Mouse (Mus musculus) cerebellum, adult 2 months (tissue): ENCODE measurements around the gene Cdc42bpb. TPM values are rescaled to one million over a fixed set of nuclear protein-coding genes. Genes with fewer than 3 reads are reported as not detected.

Experiments
- DNase-seq, 2 experiments: peaks; one replicate each; pipeline ENCODE4 v3.0.0; 2021
- H3K27ac ChIP-seq: fragments of 200-500 bp; 2 replicates; pipeline ENCODE4 v1.5.1; 2012; ENCODE audit warnings: low read length, control low read depth, inconsistent platforms; ENCODE audit not compliant: insufficient read depth
- H3K27me3 ChIP-seq: fragments of 200-500 bp; 2 replicates; pipeline ENCODE4 v1.6.1; 2012; ENCODE audit warnings: inconsistent platforms, mild to moderate bottlenecking, low read length, moderate library complexity; ENCODE audit not compliant: control insufficient read depth, insufficient read depth
- H3K4me1 ChIP-seq: fragments of 200-500 bp; 2 replicates; pipeline ENCODE4 v1.6.1; 2011; ENCODE audit warnings: low read length; ENCODE audit not compliant: control insufficient read depth, insufficient read depth
- H3K4me3 ChIP-seq: fragments of 200-500 bp; replicated peaks from 2 replicates; pipeline ENCODE3; 2011; ENCODE audit warnings: mild to moderate bottlenecking, low read depth, low read length, control low read depth; ENCODE audit not compliant: insufficient read depth
- CTCF ChIP-seq: fragments of 200-500 bp; IDR thresholded peaks from 2 replicates; pipeline ENCODE4 v1.5.1; 2011; ENCODE audit warnings: low read depth, mild to moderate bottlenecking, control low read depth, low read length, moderate library complexity, borderline replicate concordance; ENCODE audit not compliant: insufficient read depth
- POLR2A ChIP-seq: fragments of 200-500 bp; IDR thresholded peaks from 2 replicates; pipeline ENCODE4 v1.6.1; 2011; ENCODE audit warnings: low read length, control low read depth, borderline replicate concordance; ENCODE audit not compliant: insufficient read depth
- WGBS: fragments of 180-500 bp; shearing (Covaris S2); methylation state at CpG from one replicate; pipeline ENCODE4 v1.1.7; 2018; 5-methylcytosine and 5-hydroxymethylcytosine counted together
- polyA plus RNA-seq: library from polyadenylated mRNA; depleted of rRNA; stranded (reverse); fragments of >200 nt; gene quantifications from 2 replicates; pipeline ENCODE4 v1.2.3, GENCODE M21; 2012

Gene Cdc42bpb
- polyA plus RNA-seq, 1 experiment, result 176 TPM

DNA sequence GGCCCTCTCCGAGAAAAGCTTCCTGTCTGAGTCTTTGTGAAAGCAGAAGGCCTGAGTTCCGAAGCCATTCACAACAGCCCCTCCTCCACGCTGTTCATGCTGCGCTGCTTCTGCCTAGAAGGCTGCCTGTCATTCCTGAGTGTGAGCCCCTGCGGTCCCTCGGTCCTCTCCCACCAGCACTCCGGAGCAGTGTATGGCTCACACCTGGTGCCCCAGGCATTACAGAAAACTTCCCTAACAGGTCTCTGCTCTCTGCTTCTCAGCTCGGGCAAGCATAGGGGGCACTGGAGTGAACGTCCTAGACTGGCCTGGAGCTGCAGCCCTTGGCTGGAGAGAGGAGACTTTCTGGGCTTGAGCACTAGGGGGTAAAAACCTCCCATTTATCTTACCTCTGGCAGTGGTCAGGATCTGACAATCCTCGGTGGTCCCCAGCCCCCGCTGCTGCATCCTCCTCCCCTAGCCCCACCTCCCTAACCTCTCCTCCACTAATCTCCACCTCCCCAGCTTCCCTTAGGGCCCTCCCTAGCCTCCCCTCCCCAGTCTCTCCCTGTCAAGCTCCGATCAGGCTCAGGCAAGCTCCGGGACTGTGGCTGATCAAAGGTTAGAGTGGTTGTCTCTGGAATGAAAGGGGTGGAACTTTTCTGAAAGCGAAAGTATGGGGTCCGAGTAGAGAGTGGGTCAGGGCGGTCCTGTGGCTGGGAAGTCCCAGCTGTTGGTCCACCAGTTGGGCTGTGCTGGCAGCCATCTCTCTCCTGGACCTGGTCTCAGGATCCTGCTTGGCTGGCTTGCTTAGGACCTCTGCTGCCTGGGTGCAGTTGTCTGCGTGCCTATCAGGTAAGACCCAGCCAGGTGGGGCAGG lies 39.6 kb upstream of the Cdc42bpb start, which contains the start of gene Exoc3l4:
Exoc3l4 (plus strand) TSS at position 97 of the 859 bp plus-strand sequence.
- DNase-seq, result no peak
- TF ChIP-seq CTCF (no peak), POLR2A (no peak)
- WGBS, result 16% methylated on average over 17 of the region's 17 CpGs
- Histone ChIP-seq H3K27ac (no peak within 1 kb of the TSS), H3K27me3 (no peaks in the 10 kb centered on the region), H3K4me3 (no peak within 1 kb of the TSS), H3K4me1 (no peaks in the 10 kb centered on the region)

DNA sequence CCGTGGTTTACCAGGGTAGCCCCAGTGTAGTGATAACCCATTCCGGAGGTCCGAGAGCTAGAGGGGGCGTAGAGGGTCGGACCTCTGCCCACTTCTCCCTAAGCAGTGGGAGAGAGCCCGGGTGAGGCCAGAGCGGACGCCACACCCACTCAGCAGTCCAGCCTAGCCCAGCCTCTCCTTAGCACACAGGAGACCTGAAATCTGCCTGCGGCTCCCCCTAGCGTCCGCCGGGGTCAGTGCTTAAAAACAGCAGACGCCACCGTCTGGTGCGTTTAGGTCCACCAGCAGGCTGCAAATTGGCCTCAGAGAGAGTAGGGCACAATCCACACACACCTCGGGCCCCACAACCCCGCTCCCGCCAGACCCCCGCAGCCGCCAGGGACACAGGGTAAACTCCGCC lies 35.8 kb upstream of the Cdc42bpb start:
- Histone ChIP-seq H3K4me3 (no peak overlapping the region), H3K4me1 (peaks cover 13% of the 10 kb centered on the region), H3K27ac (no peak overlapping the region), H3K27me3 (no peaks in the 10 kb centered on the region)
- peak; percentile 85 to 90 for DNase-seq
- TF ChIP-seq POLR2A, result no peak
- TF ChIP-seq CTCF, result peak; percentile 97
- WGBS, result 2% methylated on average over 21 of the region's 21 CpGs

DNA sequence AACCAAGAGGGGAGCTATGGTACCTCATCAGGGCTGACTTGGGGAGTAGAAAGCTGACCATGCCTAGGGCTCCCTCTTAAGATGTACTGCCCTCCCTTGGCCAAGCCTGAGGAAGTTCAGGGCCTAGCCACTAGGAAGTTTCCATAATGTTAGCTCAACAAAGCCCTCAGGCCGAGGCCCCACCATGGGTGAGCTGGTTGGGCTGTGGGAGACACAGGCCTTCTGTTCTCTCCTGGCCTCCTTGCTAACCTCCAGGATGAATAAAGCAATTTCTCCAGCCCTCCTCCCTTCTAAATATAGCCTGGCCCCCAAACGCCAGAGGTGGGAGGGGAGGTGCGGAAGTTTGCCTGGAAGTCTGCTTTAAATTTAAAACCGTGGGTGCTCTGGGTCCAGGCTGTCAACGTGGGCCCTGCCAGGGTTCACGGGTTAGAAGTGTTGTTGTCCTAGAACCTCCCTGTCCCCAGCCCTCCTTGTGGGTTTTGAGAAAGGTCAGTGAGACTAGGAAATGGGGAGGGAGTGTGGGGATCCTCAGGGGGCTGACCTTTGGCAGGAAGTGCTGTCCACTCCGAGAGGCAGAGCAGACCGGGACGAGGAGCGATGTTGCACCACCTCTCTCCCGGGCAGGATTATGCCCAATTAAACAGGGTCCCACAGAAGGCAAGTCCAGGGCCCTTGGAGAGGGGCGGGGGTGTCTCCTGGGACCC lies 35.2 kb upstream of the Cdc42bpb start:
- no peak for TF ChIP-seq POLR2A
- TF ChIP-seq CTCF, result no peak
- Histone ChIP-seq H3K27ac (no peak overlapping the region), H3K27me3 (no peaks in the 10 kb centered on the region), H3K4me1 (peaks cover 13% of the 10 kb centered on the region), H3K4me3 (no peak overlapping the region)
- DNase-seq, result peak in 1 of 2 experiments; percentile 34
- 49% methylated on average over 12 of the region's 12 CpGs for WGBS

- no peaks in the 10 kb centered on the region for H3K27me3 ChIP-seq
- no peak overlapping the region for H3K4me3 ChIP-seq
- 52% methylated on average over 8 of the region's 8 CpGs for WGBS
Observed at GRCm38 (mm10) chr12:111411631-111412355, 34.3 kb upstream of the Cdc42bpb start.

GRCm38 (mm10) chr12:111409583-111409982 lies 32.1 kb upstream of the Cdc42bpb start:
- Histone ChIP-seq H3K4me3 (no peak overlapping the region), H3K4me1 (peaks cover 13% of the 10 kb centered on the region), H3K27me3 (no peaks in the 10 kb centered on the region), H3K27ac (no peak overlapping the region)
- 15% methylated on average over 5 of the region's 5 CpGs for WGBS
- TF ChIP-seq POLR2A, result no peak
- TF ChIP-seq CTCF, result no peak
- DNase-seq, result peak; percentile 51 to 61

More at GRCm38 (mm10) chr12:111411631-111412355, 34.3 kb upstream of the Cdc42bpb start:
- TF ChIP-seq CTCF (no peak), POLR2A (no peak)
- no peak overlapping the region for H3K27ac ChIP-seq
- no peak for DNase-seq
- peaks cover 13% of the 10 kb centered on the region for H3K4me1 ChIP-seq

DNA sequence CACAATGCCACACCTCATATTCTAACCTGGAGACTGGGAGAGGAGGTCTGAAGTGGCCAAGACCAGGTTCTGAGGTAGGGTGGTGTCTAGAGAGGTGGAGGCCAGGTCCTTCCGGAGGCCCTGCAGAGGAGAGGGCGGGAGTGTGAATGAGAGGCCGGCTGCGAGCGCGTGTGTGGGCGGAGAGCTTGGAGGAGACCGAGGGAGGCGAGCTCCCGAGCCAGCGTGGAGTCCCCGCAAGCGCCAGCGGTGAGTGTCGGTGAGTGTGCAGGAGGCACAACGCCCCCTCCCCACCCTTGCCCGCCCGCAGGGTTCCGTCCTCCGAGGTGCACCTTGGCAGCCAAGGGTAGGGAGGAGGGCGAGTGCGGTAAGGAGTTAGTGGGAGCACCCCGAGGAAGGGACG lies 29.1 kb upstream of the Cdc42bpb start, which contains the start of gene Lbhd2:
Lbhd2 (plus strand) TSS at position 188 of the 400 bp plus-strand sequence.
- Histone ChIP-seq H3K27ac (no peak within 1 kb of the TSS), H3K27me3 (no peaks in the 10 kb centered on the region), H3K4me1 (peaks cover 13% of the 10 kb centered on the region), H3K4me3 (no peak within 1 kb of the TSS)
- DNase-seq, result no peak
- WGBS, result 5% methylated on average over 24 of the region's 24 CpGs
- TF ChIP-seq POLR2A (no peak), CTCF (no peak)

- DNase-seq, result no peak
- no peak for TF ChIP-seq CTCF
- no peak for TF ChIP-seq POLR2A
- 72% methylated on average over 10 of the region's 10 CpGs for WGBS
- Histone ChIP-seq H3K4me3 (no peak overlapping the region), H3K27ac (no peak overlapping the region), H3K4me1 (peaks cover 7% of the 10 kb centered on the region), H3K27me3 (no peaks in the 10 kb centered on the region)
Observed at GRCm38 (mm10) chr12:111404880-111405279, 27.4 kb upstream of the Cdc42bpb start.
